Mouse (Mus musculus) liver, postnatal 0 days (tissue): Measurements from ENCODE around the gene Wnt7b. TPM values are rescaled to one million over a fixed set of nuclear protein-coding genes. Genes with fewer than 3 reads are reported as not detected.

Experiments used
- ATAC-seq: fragments of 200-750 bp; cut with Nextera tagmentation; 2 replicates; pipeline ENCODE4 v1.8.0; 2017; ENCODE audit warnings: mild to moderate bottlenecking, moderate library complexity
- DNase-seq: peaks from one replicate; pipeline ENCODE4 v3.0.0-alpha.2; 2016
- H3K27ac ChIP-seq: fragments of 300-500 bp; sonication (generic); 2 replicates; pipeline ENCODE4 v1.5.1; 2014; ENCODE audit warnings: antibody characterized with exemption, moderate library complexity, mild to moderate bottlenecking, low read depth
- H3K27me3 ChIP-seq: fragments of 300-500 bp; sonication (generic); 2 replicates; pipeline ENCODE4 v1.6.1; 2014; ENCODE audit warnings: low read length, control low read depth, mixed read lengths; ENCODE audit not compliant: insufficient read depth
- H3K36me3 ChIP-seq: fragments of 300-500 bp; sonication (generic); replicated peaks from 2 replicates; pipeline ENCODE4 v1.6.1; 2014; ENCODE audit warnings: mild to moderate bottlenecking, control low read depth, low read length, moderate library complexity, mixed read lengths; ENCODE audit not compliant: insufficient read depth
- H3K4me1 ChIP-seq: fragments of 300-500 bp; sonication (generic); 2 replicates; pipeline ENCODE4 v1.6.1; 2014; ENCODE audit warnings: antibody characterized with exemption, mild to moderate bottlenecking, control low read depth; ENCODE audit not compliant: insufficient read depth
- H3K4me2 ChIP-seq: fragments of 300-500 bp; sonication (generic); 2 replicates; pipeline ENCODE4 v1.6.1; 2014; ENCODE audit warnings: low read depth, mild to moderate bottlenecking, low read length, moderate library complexity, mixed read lengths
- H3K4me3 ChIP-seq: fragments of 300-500 bp; sonication (generic); 2 replicates; pipeline ENCODE4 v1.5.1; 2014; ENCODE audit warnings: low read depth, low read length
- H3K9ac ChIP-seq: fragments of 300-500 bp; sonication (generic); replicated peaks from 2 replicates; pipeline ENCODE4 v1.6.1; 2014; ENCODE audit warnings: mild to moderate bottlenecking, moderate library complexity
- H3K9me3 ChIP-seq: fragments of 300-500 bp; sonication (generic); 2 replicates; pipeline ENCODE4 v1.6.1; 2016; ENCODE audit warnings: mild to moderate bottlenecking, control low read depth, low read length, mixed read lengths
- CTCF ChIP-seq: sonication (generic); IDR thresholded peaks from 2 replicates; pipeline ENCODE4 v1.5.1; 2016; ENCODE audit warnings: antibody characterized with exemption, low read depth
- EP300 ChIP-seq: IDR thresholded peaks from 2 replicates; pipeline ENCODE4 v1.6.1; 2016; ENCODE audit warnings: antibody characterized with exemption, low read depth, mild to moderate bottlenecking
- WGBS: fragments of 180-500 bp; shearing (Covaris S2); extraction: QIAGEN DNeasy Blood & Tissue Kit; methylation state at CpG from one replicate; pipeline ENCODE4 v1.1.7; 2014; ENCODE audit not compliant: insufficient replicate concordance; 5-methylcytosine and 5-hydroxymethylcytosine counted together
- polyA plus RNA-seq: library from polyadenylated mRNA; unstranded; fragments of >200 nt; fragmentation: Nextera tagmentation; extraction: Ambion mirVana; gene quantifications from 2 replicates; pipeline ENCODE4 v1.2.1, GENCODE M21; 2015

Gene Wnt7b
- polyA plus RNA-seq, 1 experiment from 2014 or later: 0.09 TPM

GRCm38 (mm10) chr15:85553421-85553820, 28.9 kb downstream of the Wnt7b start:
- Histone ChIP-seq H3K4me3 (no peak overlapping the region), H3K36me3 (no peaks in the 10 kb centered on the region), H3K27ac (no peak overlapping the region), H3K4me1 (no peaks in the 10 kb centered on the region), H3K27me3 (no peaks in the 10 kb centered on the region), H3K9me3 (no peaks in the 10 kb centered on the region), H3K9ac (no peak overlapping the region), H3K4me2 (no peak overlapping the region)
- WGBS: 83% methylated on average over 11 of the region's 11 CpGs
- TF ChIP-seq CTCF: no peak
- TF ChIP-seq EP300: no peak
- no peak for ATAC-seq
- DNase-seq: no peak

GRCm38 (mm10) chr15:85546500-85546899, 35.8 kb downstream of the Wnt7b start:
- no peak for TF ChIP-seq EP300
- no peak for TF ChIP-seq CTCF
- H3K27ac ChIP-seq: no peak overlapping the region

GRCm38 (mm10) chr15:85545369-85545768, 36.9 kb downstream of the Wnt7b start:
- WGBS: 60% methylated on average over 5 of the region's 5 CpGs
- no peak for DNase-seq
- H3K4me3 ChIP-seq: no peak overlapping the region
- no peak for ATAC-seq
- no peak overlapping the region for H3K9ac ChIP-seq
- no peaks in the 10 kb centered on the region for H3K4me1 ChIP-seq
- H3K27ac ChIP-seq: no peak overlapping the region
- TF ChIP-seq CTCF (no peak), EP300 (no peak)
- H3K9me3 ChIP-seq: no peaks in the 10 kb centered on the region
- no peaks in the 10 kb centered on the region for H3K36me3 ChIP-seq
- no peaks in the 10 kb centered on the region for H3K27me3 ChIP-seq
- H3K4me2 ChIP-seq: no peak overlapping the region

More at GRCm38 (mm10) chr15:85546500-85546899, 35.8 kb downstream of the Wnt7b start:
- no peaks in the 10 kb centered on the region for H3K4me1 ChIP-seq
- no peaks in the 10 kb centered on the region for H3K27me3 ChIP-seq
- WGBS: 58% methylated on average over 4 of the region's 4 CpGs
- H3K36me3 ChIP-seq: no peaks in the 10 kb centered on the region
- no peak for DNase-seq
- no peak for ATAC-seq
- no peaks in the 10 kb centered on the region for H3K9me3 ChIP-seq
- H3K9ac ChIP-seq: no peak overlapping the region
- no peak overlapping the region for H3K4me2 ChIP-seq
- H3K4me3 ChIP-seq: no peak overlapping the region

GRCm38 (mm10) chr15:85538170-85538569, 44.1 kb downstream of the Wnt7b start:
- H3K36me3 ChIP-seq: no peaks in the 10 kb centered on the region
- H3K27ac ChIP-seq: no peak overlapping the region
- 67% methylated on average over 11 of the region's 11 CpGs for WGBS
- ATAC-seq (no peak), DNase-seq (no peak)
- TF ChIP-seq EP300 (no peak), CTCF (no peak)
- no peak overlapping the region for H3K4me3 ChIP-seq
- no peak overlapping the region for H3K9ac ChIP-seq
- no peak overlapping the region for H3K4me2 ChIP-seq
- no peaks in the 10 kb centered on the region for H3K27me3 ChIP-seq
- no peaks in the 10 kb centered on the region for H3K9me3 ChIP-seq
- H3K4me1 ChIP-seq: no peaks in the 10 kb centered on the region

GRCm38 (mm10) chr15:85537151-85537550, 45.1 kb downstream of the Wnt7b start:
- Histone ChIP-seq H3K4me3 (no peak overlapping the region), H3K36me3 (no peaks in the 10 kb centered on the region), H3K9ac (no peak overlapping the region), H3K4me1 (no peaks in the 10 kb centered on the region), H3K4me2 (no peak overlapping the region), H3K27ac (no peak overlapping the region), H3K27me3 (no peaks in the 10 kb centered on the region), H3K9me3 (no peaks in the 10 kb centered on the region)
- WGBS: 73% methylated on average over 25 of the region's 25 CpGs
- ATAC-seq (no peak), DNase-seq (no peak)
- TF ChIP-seq EP300 (no peak), CTCF (no peak)

- H3K9ac ChIP-seq: no peak overlapping the region
- WGBS: 76% methylated on average over 6 of the region's 6 CpGs
- no peak overlapping the region for H3K4me3 ChIP-seq
- TF ChIP-seq CTCF (no peak), EP300 (no peak)
- H3K9me3 ChIP-seq: no peaks in the 10 kb centered on the region
- H3K4me2 ChIP-seq: no peak overlapping the region
- DNase-seq (no peak), ATAC-seq (no peak)
- no peak overlapping the region for H3K27ac ChIP-seq
- no peaks in the 10 kb centered on the region for H3K36me3 ChIP-seq
- H3K4me1 ChIP-seq: no peaks in the 10 kb centered on the region
- H3K27me3 ChIP-seq: no peaks in the 10 kb centered on the region
These were observed 47.6 kb downstream of the Wnt7b start for GRCm38 (mm10) chr15:85534646-85535045.

GRCm38 (mm10) chr15:85534215-85534614, 48.1 kb downstream of the Wnt7b start:
- H3K27ac ChIP-seq: no peak overlapping the region
- H3K27me3 ChIP-seq: no peaks in the 10 kb centered on the region
- TF ChIP-seq EP300: no peak
- H3K9ac ChIP-seq: no peak overlapping the region
- H3K9me3 ChIP-seq: no peaks in the 10 kb centered on the region
- H3K36me3 ChIP-seq: no peaks in the 10 kb centered on the region
- no peaks in the 10 kb centered on the region for H3K4me1 ChIP-seq
- WGBS: 58% methylated on average over 8 of the region's 8 CpGs
- H3K4me3 ChIP-seq: no peak overlapping the region
- no peak overlapping the region for H3K4me2 ChIP-seq
- DNase-seq (no peak), ATAC-seq (no peak)
